23 mouse cellular contexts compared by ENCODE assay signal in genomic region chr9:34476206-34476605, GRCm38 (mm10). TPM values are rescaled to one million over a fixed set of nuclear protein-coding genes. Genes with fewer than 3 reads are reported as not detected.
"Had no signal": no experiment of that assay in that cellular context is flagged by ENCODE, and none has a peak within 500 bp of the region (broad histone marks: within the 10 kb centered on the region; RNA-seq: fewer than 3 reads in every experiment).

No protein-coding gene starts in this region.

- H3K9ac ChIP-seq: limb, embryonic 12.5 days; limb, embryonic 15.5 days; liver, embryonic 14.5 days; liver, postnatal 0 days; lung, embryonic 14.5 days; midbrain, embryonic 12.5 days; midbrain, embryonic 15.5 days; neural tube, embryonic 12.5 days; neural tube, embryonic 15.5 days had no signal

- H3K4me1 ChIP-seq: midbrain, embryonic 12.5 days; midbrain, embryonic 15.5 days; neural tube, embryonic 12.5 days; neural tube, embryonic 15.5 days had no signal

- H3K4me2 ChIP-seq: limb, embryonic 12.5 days; limb, embryonic 15.5 days; liver, embryonic 11.5 days; lung, embryonic 14.5 days; midbrain, embryonic 12.5 days; midbrain, embryonic 15.5 days; neural tube, embryonic 12.5 days; neural tube, embryonic 15.5 days had no signal

- H3K9me3 ChIP-seq: limb, embryonic 12.5 days; limb, embryonic 15.5 days; midbrain, embryonic 12.5 days; midbrain, embryonic 15.5 days; neural tube, embryonic 12.5 days; neural tube, embryonic 15.5 days had no signal

- DNase-seq: kidney, adult 9 months; kidney, postnatal 25 days; left cerebral cortex, postnatal 4 days; liver, postnatal 0 days; lung, embryonic 14.5 days; right cerebral cortex, adult 18-20 months; right cerebral cortex, postnatal 14 days; right cerebral cortex, postnatal 4 days; thymus, adult 2 months; thymus, postnatal 14 days; thymus, postnatal 4 days had no signal

- H3K4me3 ChIP-seq: limb, embryonic 12.5 days; limb, embryonic 15.5 days; midbrain, embryonic 12.5 days; midbrain, embryonic 15.5 days; neural tube, embryonic 12.5 days; neural tube, embryonic 15.5 days had no signal

- H3K36me3 ChIP-seq: limb, embryonic 12.5 days; limb, embryonic 15.5 days; midbrain, embryonic 12.5 days; midbrain, embryonic 15.5 days; neural tube, embryonic 12.5 days; neural tube, embryonic 15.5 days had no signal

- ATAC-seq: liver, postnatal 0 days; lung, postnatal 0 days; midbrain, embryonic 15.5 days had no signal

- H3K27me3 ChIP-seq: limb, embryonic 12.5 days; limb, embryonic 15.5 days; midbrain, embryonic 12.5 days; midbrain, embryonic 15.5 days; neural tube, embryonic 12.5 days; neural tube, embryonic 15.5 days had no signal

- H3K27ac ChIP-seq: limb, embryonic 12.5 days; limb, embryonic 15.5 days; liver, embryonic 14.5 days; macrophage; midbrain, embryonic 12.5 days; midbrain, embryonic 15.5 days; neural tube, embryonic 12.5 days; neural tube, embryonic 15.5 days; stomach, postnatal 0 days had no signal

RNA-seq across cellular contexts. Expression of gene Kirrel3, which starts 9.5 kb away (rescaled TPM):
- total RNA-seq: megakaryocyte, adult 5-6 weeks had no signal
- polyA plus RNA-seq: macrophage had no signal
